Mouse (Mus musculus): Measurements from ENCODE around the gene Rbm6. TPM values are rescaled to one million over a fixed set of nuclear protein-coding genes. Genes with fewer than 3 reads are reported as not detected.
A peak's percentile ranks its signal among the peaks of the same experiment; 100 is the strongest.

Rbm6 gene
- polyA plus RNA-seq, 1 experiment from 2014 or later: 112 TPM

- H3K27ac ChIP-seq: peak overlapping the region; percentile 80
- H3K4me1 ChIP-seq: peaks cover 61% of the 10 kb centered on the region
- H3K36me3 ChIP-seq (replicated peaks): peaks cover 15% of the 10 kb centered on the region
- peaks cover 28% of the 10 kb centered on the region for H3K27me3 ChIP-seq (ENCODE audit: poor library complexity, severe bottlenecking)
- no peak for DNase-seq (ENCODE audit: extremely low spot score, low spot score)
- WGBS: 32% methylated on average over 7 of the region's 7 CpGs
- H3K9me3 ChIP-seq: no peaks in the 10 kb centered on the region
- H3K4me3 ChIP-seq: no peak overlapping the region
These were observed 138.5 kb downstream of the Rbm6 start for GRCm38 (mm10) chr9:107734567-107734971.

- 13% methylated on average over 3 of the region's 3 CpGs for WGBS
- peaks cover 72% of the 10 kb centered on the region for H3K4me1 ChIP-seq
- peak overlapping the region; percentile 75 for H3K27ac ChIP-seq
These were observed 143.3 kb downstream of the Rbm6 start for GRCm38 (mm10) chr9:107729709-107730108.

GRCm38 (mm10) chr9:107728919-107729670, 143.9 kb downstream of the Rbm6 start:
- H3K9me3 ChIP-seq: no peaks in the 10 kb centered on the region
- 74% methylated on average over 6 of the region's 6 CpGs for WGBS
- no peak overlapping the region for H3K4me3 ChIP-seq
- H3K27me3 ChIP-seq (ENCODE audit: poor library complexity, severe bottlenecking): peaks cover 1% of the 10 kb centered on the region
- H3K36me3 ChIP-seq (replicated peaks): no peaks in the 10 kb centered on the region
- H3K27ac ChIP-seq: peak overlapping the region; percentile 75
- no peak for DNase-seq (ENCODE audit: extremely low spot score, low spot score)
- peaks cover 72% of the 10 kb centered on the region for H3K4me1 ChIP-seq

More at GRCm38 (mm10) chr9:107729709-107730108, 143.3 kb downstream of the Rbm6 start:
- H3K27me3 ChIP-seq (ENCODE audit: poor library complexity, severe bottlenecking): peaks cover 8% of the 10 kb centered on the region
- no peaks in the 10 kb centered on the region for H3K9me3 ChIP-seq
- peak; percentile 71 for DNase-seq (ENCODE audit: extremely low spot score, low spot score)
- no peaks in the 10 kb centered on the region for H3K36me3 ChIP-seq (replicated peaks)
- no peak overlapping the region for H3K4me3 ChIP-seq

GRCm38 (mm10) chr9:107727041-107727440, 146.0 kb downstream of the Rbm6 start:
- Histone ChIP-seq H3K4me1 (peaks cover 91% of the 10 kb centered on the region), H3K9me3 (no peaks in the 10 kb centered on the region), H3K27ac (peak overlapping the region; percentile 75), H3K36me3 (replicated peaks) (no peaks in the 10 kb centered on the region), H3K27me3 (ENCODE audit: poor library complexity, severe bottlenecking) (peaks cover 13% of the 10 kb centered on the region), H3K4me3 (no peak overlapping the region)
- DNase-seq (ENCODE audit: extremely low spot score, low spot score): no peak
- 45% methylated on average over 3 of the region's 3 CpGs for WGBS

- H3K27ac ChIP-seq: peak overlapping the region; percentile 84
- no peaks in the 10 kb centered on the region for H3K9me3 ChIP-seq
- no peaks in the 10 kb centered on the region for H3K36me3 ChIP-seq (replicated peaks)
- no peak overlapping the region for H3K4me3 ChIP-seq
- peaks cover 18% of the 10 kb centered on the region for H3K27me3 ChIP-seq (ENCODE audit: poor library complexity, severe bottlenecking)
- whole genome bisulfite sequencing: 88% methylated on average over 1 of the region's 1 CpGs
- no peak for DNase-seq (ENCODE audit: extremely low spot score, low spot score)
- peaks cover 87% of the 10 kb centered on the region for H3K4me1 ChIP-seq
These were observed 148.2 kb downstream of the Rbm6 start for GRCm38 (mm10) chr9:107724796-107725195.

GRCm38 (mm10) chr9:107723794-107724531, 149.1 kb downstream of the Rbm6 start:
- Histone ChIP-seq H3K4me1 (peaks cover 79% of the 10 kb centered on the region), H3K27me3 (ENCODE audit: poor library complexity, severe bottlenecking) (peaks cover 18% of the 10 kb centered on the region), H3K4me3 (peak overlapping the region; percentile 38), H3K9me3 (no peaks in the 10 kb centered on the region), H3K36me3 (replicated peaks) (no peaks in the 10 kb centered on the region), H3K27ac (peak overlapping the region; percentile 84)
- 5% methylated on average over 11 of the region's 11 CpGs for WGBS
- DNase-seq (ENCODE audit: extremely low spot score, low spot score): peak; percentile 57

Other genes starting within 250 kb of the Rbm6 start
- gene Gnai2, start 237.9 kb downstream of the Rbm6 start, polyA plus RNA-seq (2016; fragmentation: Nextera tagmentation; extraction: Ambion mirVana): 526 and 533 TPM in 2 replicates
- gene Slc38a3, start 203.7 kb downstream of the Rbm6 start, polyA plus RNA-seq (2016; fragmentation: Nextera tagmentation; extraction: Ambion mirVana): 8.8 and 9.0 TPM in 2 replicates
- gene Gnat1, start 193.5 kb downstream of the Rbm6 start, polyA plus RNA-seq (2016; fragmentation: Nextera tagmentation; extraction: Ambion mirVana): 3.9 and 4.1 TPM in 2 replicates
- gene Sema3f, start 162.8 kb downstream of the Rbm6 start, polyA plus RNA-seq (2016; fragmentation: Nextera tagmentation; extraction: Ambion mirVana): 10.0 and 11.2 TPM in 2 replicates
- gene Rbm5, start 102.2 kb downstream of the Rbm6 start, polyA plus RNA-seq (2016; fragmentation: Nextera tagmentation; extraction: Ambion mirVana): 185 and 192 TPM in 2 replicates
- 12.2 and 12.5 TPM in 2 replicates for gene Mon1a, start 14.9 kb upstream of the Rbm6 start, polyA plus RNA-seq (2016; fragmentation: Nextera tagmentation; extraction: Ambion mirVana)
- gene Mst1r, start 33.6 kb upstream of the Rbm6 start, polyA plus RNA-seq (2016; fragmentation: Nextera tagmentation; extraction: Ambion mirVana): 0.49 and 0.60 TPM in 2 replicates
- not detected in 2 replicates for gene Actl11, start 55.2 kb upstream of the Rbm6 start, polyA plus RNA-seq (2016; fragmentation: Nextera tagmentation; extraction: Ambion mirVana)
- gene Camkv, start 62.4 kb upstream of the Rbm6 start, polyA plus RNA-seq (2016; fragmentation: Nextera tagmentation; extraction: Ambion mirVana): 17.5 and 18.6 TPM in 2 replicates
- gene Traip, start 76.9 kb upstream of the Rbm6 start, polyA plus RNA-seq (2016; fragmentation: Nextera tagmentation; extraction: Ambion mirVana): 40.8 and 46.3 TPM in 2 replicates
- gene Uba7, start 102.3 kb upstream of the Rbm6 start, polyA plus RNA-seq (2016; fragmentation: Nextera tagmentation; extraction: Ambion mirVana): 6.8 and 10.0 TPM in 2 replicates
- 0.92 and 1.4 TPM in 2 replicates for gene Gm20661, start 109.8 kb upstream of the Rbm6 start, polyA plus RNA-seq (2016; fragmentation: Nextera tagmentation; extraction: Ambion mirVana)
- 35.0 TPM in 2 replicates for gene Inka1, start 112.6 kb upstream of the Rbm6 start, polyA plus RNA-seq (2016; fragmentation: Nextera tagmentation; extraction: Ambion mirVana)
- gene Cdhr4, start 119.3 kb upstream of the Rbm6 start, polyA plus RNA-seq (2016; fragmentation: Nextera tagmentation; extraction: Ambion mirVana): 1.7 and 2.7 TPM in 2 replicates
- gene Gm20662, start 123.1 kb upstream of the Rbm6 start, polyA plus RNA-seq (2016; fragmentation: Nextera tagmentation; extraction: Ambion mirVana): not detected in 2 replicates
- gene Ip6k1, start 129.3 kb upstream of the Rbm6 start, polyA plus RNA-seq (2016; fragmentation: Nextera tagmentation; extraction: Ambion mirVana): 50.8 and 53.0 TPM in 2 replicates
- 25.5 and 27.9 TPM in 2 replicates for gene Gmppb, start 176.0 kb upstream of the Rbm6 start, polyA plus RNA-seq (2016; fragmentation: Nextera tagmentation; extraction: Ambion mirVana)
- gene Amigo3, start 179.9 kb upstream of the Rbm6 start, polyA plus RNA-seq (2016; fragmentation: Nextera tagmentation; extraction: Ambion mirVana): 2.3 and 3.4 TPM in 2 replicates
- gene Mst1, start 207.2 kb upstream of the Rbm6 start, polyA plus RNA-seq (2016; fragmentation: Nextera tagmentation; extraction: Ambion mirVana): 0.73 and 0.81 TPM in 2 replicates
- gene Rnf123, start 210.1 kb upstream of the Rbm6 start, polyA plus RNA-seq (2016; fragmentation: Nextera tagmentation; extraction: Ambion mirVana): 32.8 and 36.2 TPM in 2 replicates
- 74.1 and 79.4 TPM in 2 replicates for gene Apeh, start 221.4 kb upstream of the Rbm6 start, polyA plus RNA-seq (2016; fragmentation: Nextera tagmentation; extraction: Ambion mirVana)